Mouse (Mus musculus): ENCODE measurements around the gene Dtx4. TPM values are rescaled to one million over a fixed set of nuclear protein-coding genes. Genes with fewer than 3 reads are reported as not detected.

Gene Dtx4
- polyA plus RNA-seq, 1 experiment from 2014 or later = 1.4 TPM

- WGBS = 69% methylated on average over 4 of the region's 4 CpGs
- H3K27me3 ChIP-seq (replicated peaks) = no peaks in the 10 kb centered on the region
- no peak overlapping the region for H3K9ac ChIP-seq
- no peak overlapping the region for H3K4me2 ChIP-seq
- no peak overlapping the region for H3K4me3 ChIP-seq
- H3K36me3 ChIP-seq = no peaks in the 10 kb centered on the region
- H3K4me1 ChIP-seq (replicated peaks) = peaks cover 19% of the 10 kb centered on the region
- no peak overlapping the region for H3K27ac ChIP-seq (ENCODE audit: poor library complexity, severe bottlenecking)
- no peak for ATAC-seq (ENCODE audit: insufficient number of reproducible peaks, low FRiP score)
- no peaks in the 10 kb centered on the region for H3K9me3 ChIP-seq (replicated peaks)
Measured at GRCm38 (mm10) chr19:12484210-12484609, 17.0 kb downstream of the Dtx4 start.

GRCm38 (mm10) chr19:12483782-12484181, 17.5 kb downstream of the Dtx4 start:
- H3K9ac ChIP-seq = no peak overlapping the region
- no peak for ATAC-seq (ENCODE audit: insufficient number of reproducible peaks, low FRiP score)
- H3K9me3 ChIP-seq (replicated peaks) = no peaks in the 10 kb centered on the region
- H3K27ac ChIP-seq (ENCODE audit: poor library complexity, severe bottlenecking) = no peak overlapping the region
- peaks cover 19% of the 10 kb centered on the region for H3K4me1 ChIP-seq (replicated peaks)
- no peak overlapping the region for H3K4me3 ChIP-seq
- H3K4me2 ChIP-seq = no peak overlapping the region
- WGBS = 32% methylated on average over 4 of the region's 4 CpGs
- no peaks in the 10 kb centered on the region for H3K36me3 ChIP-seq
- H3K27me3 ChIP-seq (replicated peaks) = no peaks in the 10 kb centered on the region

GRCm38 (mm10) chr19:12478369-12478768, 22.9 kb downstream of the Dtx4 start:
- 75% methylated on average over 6 of the region's 6 CpGs for WGBS
- no peak overlapping the region for H3K4me2 ChIP-seq
- H3K4me1 ChIP-seq (replicated peaks) = peaks cover 9% of the 10 kb centered on the region; the same call in 1 of the 2 replicates
- H3K9me3 ChIP-seq (replicated peaks) = no peaks in the 10 kb centered on the region
- H3K4me3 ChIP-seq = no peak overlapping the region
- no peaks in the 10 kb centered on the region for H3K27me3 ChIP-seq (replicated peaks)
- H3K36me3 ChIP-seq = no peaks in the 10 kb centered on the region
- no peak overlapping the region for H3K27ac ChIP-seq (ENCODE audit: poor library complexity, severe bottlenecking)
- H3K9ac ChIP-seq = no peak overlapping the region
- ATAC-seq (ENCODE audit: insufficient number of reproducible peaks, low FRiP score) = no peak

- H3K27ac ChIP-seq (ENCODE audit: poor library complexity, severe bottlenecking) = no peak overlapping the region
Measured at GRCm38 (mm10) chr19:12476721-12477270, 24.5 kb downstream of the Dtx4 start.

GRCm38 (mm10) chr19:12475380-12476250, 25.6 kb downstream of the Dtx4 start:
- no peaks in the 10 kb centered on the region for H3K9me3 ChIP-seq (replicated peaks)
- no peak overlapping the region for H3K9ac ChIP-seq
- H3K4me2 ChIP-seq = no peak overlapping the region
- 57% methylated on average over 15 of the region's 15 CpGs for WGBS
- peaks cover 9% of the 10 kb centered on the region; the same call in 1 of the 2 replicates for H3K4me1 ChIP-seq (replicated peaks)
- H3K27ac ChIP-seq (ENCODE audit: poor library complexity, severe bottlenecking) = no peak overlapping the region
- peak; percentile 89 for ATAC-seq (ENCODE audit: insufficient number of reproducible peaks, low FRiP score)
- H3K36me3 ChIP-seq = no peaks in the 10 kb centered on the region
- no peak overlapping the region for H3K4me3 ChIP-seq
- no peaks in the 10 kb centered on the region for H3K27me3 ChIP-seq (replicated peaks)

More at GRCm38 (mm10) chr19:12476721-12477270, 24.5 kb downstream of the Dtx4 start:
- Histone ChIP-seq H3K9me3 (replicated peaks) (no peaks in the 10 kb centered on the region), H3K9ac (no peak overlapping the region), H3K27me3 (replicated peaks) (no peaks in the 10 kb centered on the region), H3K4me2 (no peak overlapping the region), H3K36me3 (no peaks in the 10 kb centered on the region), H3K4me3 (no peak overlapping the region), H3K4me1 (replicated peaks) (peaks cover 9% of the 10 kb centered on the region; the same call in 1 of the 2 replicates)
- no peak for ATAC-seq (ENCODE audit: insufficient number of reproducible peaks, low FRiP score)
- 21% methylated on average over 5 of the region's 5 CpGs for WGBS

GRCm38 (mm10) chr19:12473951-12474350, 27.3 kb downstream of the Dtx4 start:
- peaks cover 9% of the 10 kb centered on the region; the same call in 1 of the 2 replicates for H3K4me1 ChIP-seq (replicated peaks)
- H3K36me3 ChIP-seq = no peaks in the 10 kb centered on the region
- no peaks in the 10 kb centered on the region for H3K9me3 ChIP-seq (replicated peaks)
- ATAC-seq (ENCODE audit: insufficient number of reproducible peaks, low FRiP score) = no peak
- H3K27ac ChIP-seq (ENCODE audit: poor library complexity, severe bottlenecking) = no peak overlapping the region
- H3K9ac ChIP-seq = no peak overlapping the region
- 81% methylated on average over 4 of the region's 4 CpGs for WGBS
- no peaks in the 10 kb centered on the region for H3K27me3 ChIP-seq (replicated peaks)
- H3K4me2 ChIP-seq = no peak overlapping the region
- no peak overlapping the region for H3K4me3 ChIP-seq

GRCm38 (mm10) chr19:12473201-12473641, 28.0 kb downstream of the Dtx4 start:
- Histone ChIP-seq H3K9me3 (replicated peaks) (no peaks in the 10 kb centered on the region), H3K27ac (ENCODE audit: poor library complexity, severe bottlenecking) (no peak overlapping the region), H3K4me1 (replicated peaks) (peaks cover 9% of the 10 kb centered on the region; the same call in 1 of the 2 replicates), H3K9ac (no peak overlapping the region), H3K27me3 (replicated peaks) (no peaks in the 10 kb centered on the region), H3K4me3 (no peak overlapping the region), H3K4me2 (no peak overlapping the region), H3K36me3 (no peaks in the 10 kb centered on the region)
- 73% methylated on average over 4 of the region's 4 CpGs for WGBS
- no peak for ATAC-seq (ENCODE audit: insufficient number of reproducible peaks, low FRiP score)

- H3K4me3 ChIP-seq = no peak overlapping the region
- no peaks in the 10 kb centered on the region for H3K9me3 ChIP-seq (replicated peaks)
- WGBS = 72% methylated on average over 5 of the region's 5 CpGs
- H3K4me2 ChIP-seq = no peak overlapping the region
- no peak overlapping the region for H3K27ac ChIP-seq (ENCODE audit: poor library complexity, severe bottlenecking)
- H3K27me3 ChIP-seq (replicated peaks) = no peaks in the 10 kb centered on the region
- H3K9ac ChIP-seq = no peak overlapping the region
- H3K4me1 ChIP-seq (replicated peaks) = peaks cover 9% of the 10 kb centered on the region; the same call in 1 of the 2 replicates
- no peak for ATAC-seq (ENCODE audit: insufficient number of reproducible peaks, low FRiP score)
- no peaks in the 10 kb centered on the region for H3K36me3 ChIP-seq
Measured at GRCm38 (mm10) chr19:12472381-12472976, 28.8 kb downstream of the Dtx4 start.

- H3K9ac ChIP-seq = no peak overlapping the region
- H3K4me2 ChIP-seq = no peak overlapping the region
- H3K27ac ChIP-seq (ENCODE audit: poor library complexity, severe bottlenecking) = no peak overlapping the region
- no peak overlapping the region for H3K4me3 ChIP-seq
- H3K36me3 ChIP-seq = no peaks in the 10 kb centered on the region
- 49% methylated on average over 3 of the region's 3 CpGs for WGBS
- H3K9me3 ChIP-seq (replicated peaks) = no peaks in the 10 kb centered on the region
- H3K27me3 ChIP-seq (replicated peaks) = no peaks in the 10 kb centered on the region
- peaks cover 8% of the 10 kb centered on the region; the same call in 1 of the 2 replicates for H3K4me1 ChIP-seq (replicated peaks)
- no peak for ATAC-seq (ENCODE audit: insufficient number of reproducible peaks, low FRiP score)
Measured at GRCm38 (mm10) chr19:12471866-12472265, 29.4 kb downstream of the Dtx4 start.

- no peak overlapping the region for H3K9ac ChIP-seq
- no peaks in the 10 kb centered on the region for H3K9me3 ChIP-seq (replicated peaks)
- H3K27me3 ChIP-seq (replicated peaks) = no peaks in the 10 kb centered on the region
- no peak for ATAC-seq (ENCODE audit: insufficient number of reproducible peaks, low FRiP score)
- no peak overlapping the region for H3K27ac ChIP-seq (ENCODE audit: poor library complexity, severe bottlenecking)
- no peak overlapping the region for H3K4me2 ChIP-seq
- H3K4me3 ChIP-seq = no peak overlapping the region
- peaks cover 9% of the 10 kb centered on the region for H3K4me1 ChIP-seq (replicated peaks)
- no peaks in the 10 kb centered on the region for H3K36me3 ChIP-seq
- 74% methylated on average over 5 of the region's 5 CpGs for WGBS
Measured at GRCm38 (mm10) chr19:12467436-12467835, 33.8 kb downstream of the Dtx4 start.

GRCm38 (mm10) chr19:12466204-12466603, 35.0 kb downstream of the Dtx4 start:
- peaks cover 9% of the 10 kb centered on the region for H3K4me1 ChIP-seq (replicated peaks)
- 26% methylated on average over 7 of the region's 7 CpGs for WGBS
- H3K9me3 ChIP-seq (replicated peaks) = no peaks in the 10 kb centered on the region
- no peak overlapping the region for H3K9ac ChIP-seq
- H3K4me3 ChIP-seq = no peak overlapping the region
- H3K27ac ChIP-seq (ENCODE audit: poor library complexity, severe bottlenecking) = no peak overlapping the region
- no peaks in the 10 kb centered on the region for H3K27me3 ChIP-seq (replicated peaks)
- H3K36me3 ChIP-seq = no peaks in the 10 kb centered on the region
- no peak overlapping the region for H3K4me2 ChIP-seq
- no peak for ATAC-seq (ENCODE audit: insufficient number of reproducible peaks, low FRiP score)
